Mouse (Mus musculus) midbrain, postnatal 0 days (tissue): ENCODE data around the gene Gng8. TPM values are rescaled to one million over a fixed set of nuclear protein-coding genes. Genes with fewer than 3 reads are reported as not detected.

ENCODE experiments used
- ATAC-seq: fragments of 200-750 bp; cut with Nextera tagmentation; 2 replicates; pipeline ENCODE4 v1.8.0; 2017; ENCODE audit warnings: moderate number of reproducible peaks, mild to moderate bottlenecking, moderate TSS enrichment, moderate library complexity; ENCODE audit not compliant: low FRiP score
- DNase-seq: peaks from one replicate; pipeline ENCODE4 v3.0.0-alpha.2; 2015; ENCODE audit warnings: low spot score
- H3K27ac ChIP-seq: fragments of 300-500 bp; sonication (generic); 2 replicates; pipeline ENCODE4 v1.5.1; 2014; ENCODE audit warnings: low read depth, mild to moderate bottlenecking, low read length, mixed read lengths
- H3K27me3 ChIP-seq: fragments of 300-500 bp; sonication (generic); 2 replicates; pipeline ENCODE4 v1.6.1; 2014; ENCODE audit warnings: low read length, control low read depth, mixed read lengths; ENCODE audit not compliant: insufficient read depth
- H3K36me3 ChIP-seq: fragments of 300-500 bp; sonication (generic); 2 replicates; pipeline ENCODE4 v1.6.1; 2014; ENCODE audit warnings: low read length, control low read depth, mixed read lengths; ENCODE audit not compliant: insufficient read depth
- H3K4me1 ChIP-seq: fragments of 300-500 bp; sonication (generic); 2 replicates; pipeline ENCODE4 v1.6.1; 2014; ENCODE audit warnings: mild to moderate bottlenecking, control low read depth, antibody characterized with exemption, low read length, mixed read lengths; ENCODE audit not compliant: insufficient read depth
- H3K4me2 ChIP-seq: fragments of 300-500 bp; sonication (generic); 2 replicates; pipeline ENCODE4 v1.6.1; 2014; ENCODE audit warnings: low read depth, mild to moderate bottlenecking, low read length, mixed read lengths; ENCODE audit not compliant: poor library complexity, severe bottlenecking
- H3K4me3 ChIP-seq: fragments of 300-500 bp; sonication (generic); 2 replicates; pipeline ENCODE4 v1.5.1; 2014; ENCODE audit warnings: low read depth, mild to moderate bottlenecking, low read length, moderate library complexity
- H3K9ac ChIP-seq: fragments of 300-500 bp; sonication (generic); replicated peaks from 2 replicates; pipeline ENCODE4 v1.6.1; 2014; ENCODE audit warnings: mild to moderate bottlenecking, low read length, moderate library complexity, mixed read lengths; ENCODE audit not compliant: poor library complexity, severe bottlenecking
- H3K9me3 ChIP-seq: fragments of 300-500 bp; sonication (generic); 2 replicates; pipeline ENCODE4 v1.6.1; 2016; ENCODE audit warnings: low read length, control low read depth
- CTCF ChIP-seq: IDR thresholded peaks from 2 replicates; pipeline ENCODE4 v1.5.1; 2016; ENCODE audit warnings: antibody characterized with exemption, mild to moderate bottlenecking
- WGBS: fragments of 180-500 bp; shearing (Covaris S2); extraction: QIAGEN DNeasy Blood & Tissue Kit; methylation state at CpG from one replicate; pipeline ENCODE4 v1.1.7; 2014; 5-methylcytosine and 5-hydroxymethylcytosine counted together
- polyA plus RNA-seq: library from polyadenylated mRNA; unstranded; fragments of >200 nt; fragmentation: Nextera tagmentation; extraction: Ambion mirVana; gene quantifications from 2 replicates; pipeline ENCODE4 v1.2.1, GENCODE M21; 2015
- total RNA-seq: library from RNA; depleted of rRNA; stranded (reverse); fragments of >200 nt; gene quantifications from 2 replicates; pipeline ENCODE4 v1.2.3, GENCODE M21; 2014

Gng8 gene
- total and polyA plus RNA-seq, 2 experiments from 2014 or later: 5.2 to 15.9 TPM

GRCm38 (mm10) chr7:16845820-16846167 lies 45.8 kb upstream of the Gng8 start:
- Histone ChIP-seq H3K27me3 (no peaks in the 10 kb centered on the region), H3K27ac (peak overlapping the region; percentile 26; the same call in 1 of the 2 replicates), H3K36me3 (peaks cover 10% of the 10 kb centered on the region), H3K9ac (0 out of 2 replicates have a peak overlapping the region, but pooled peaks have one; percentile 44), H3K4me2 (peak overlapping the region; percentile 18; the same call in 1 of the 2 replicates), H3K9me3 (no peaks in the 10 kb centered on the region), H3K4me3 (no peak overlapping the region), H3K4me1 (peaks cover 14% of the 10 kb centered on the region)
- ATAC-seq (no peak), DNase-seq (no peak)
- TF ChIP-seq CTCF: no peak
- 40% methylated on average over 10 of the region's 10 CpGs for WGBS

- H3K27ac ChIP-seq: no peak overlapping the region
- 93% methylated on average over 5 of the region's 5 CpGs for WGBS
- ATAC-seq (no peak), DNase-seq (no peak)
- H3K9me3 ChIP-seq: no peaks in the 10 kb centered on the region
- H3K27me3 ChIP-seq: no peaks in the 10 kb centered on the region
- no peak overlapping the region for H3K4me2 ChIP-seq
- no peak overlapping the region for H3K9ac ChIP-seq
- no peak overlapping the region for H3K4me3 ChIP-seq
- TF ChIP-seq CTCF: no peak
- peaks cover 9% of the 10 kb centered on the region; the same call in 1 of the 2 replicates for H3K36me3 ChIP-seq
- peaks cover 14% of the 10 kb centered on the region for H3K4me1 ChIP-seq
Observed at GRCm38 (mm10) chr7:16846775-16847174, 44.8 kb upstream of the Gng8 start.

GRCm38 (mm10) chr7:16847507-16847906 lies 44.1 kb upstream of the Gng8 start:
- ATAC-seq: no peak

GRCm38 (mm10) chr7:16848579-16848978 lies 43.0 kb upstream of the Gng8 start:
- H3K4me1 ChIP-seq: peaks cover 13% of the 10 kb centered on the region
- no peak overlapping the region for H3K9ac ChIP-seq
- H3K27me3 ChIP-seq: no peaks in the 10 kb centered on the region
- ATAC-seq (no peak), DNase-seq (peak; percentile 71)
- H3K27ac ChIP-seq: no peak overlapping the region
- 18% methylated on average over 17 of the region's 17 CpGs for WGBS
- no peaks in the 10 kb centered on the region for H3K9me3 ChIP-seq
- H3K36me3 ChIP-seq: peaks cover 12% of the 10 kb centered on the region
- peak; percentile 68 for TF ChIP-seq CTCF
- no peak overlapping the region for H3K4me2 ChIP-seq
- H3K4me3 ChIP-seq: no peak overlapping the region

More at GRCm38 (mm10) chr7:16847507-16847906, 44.1 kb upstream of the Gng8 start:
- H3K4me2 ChIP-seq: no peak overlapping the region
- H3K9me3 ChIP-seq: no peaks in the 10 kb centered on the region
- no peak overlapping the region for H3K4me3 ChIP-seq
- WGBS: 88% methylated on average over 19 of the region's 19 CpGs
- peaks cover 14% of the 10 kb centered on the region for H3K4me1 ChIP-seq
- no peak overlapping the region for H3K9ac ChIP-seq
- DNase-seq: no peak
- H3K36me3 ChIP-seq: peaks cover 12% of the 10 kb centered on the region; the same call in 1 of the 2 replicates
- no peak overlapping the region for H3K27ac ChIP-seq
- TF ChIP-seq CTCF: no peak
- H3K27me3 ChIP-seq: no peaks in the 10 kb centered on the region

GRCm38 (mm10) chr7:16851636-16852035 lies 40.0 kb upstream of the Gng8 start:
- no peak overlapping the region for H3K27ac ChIP-seq
- no peak overlapping the region for H3K9ac ChIP-seq
- no peak for TF ChIP-seq CTCF
- H3K4me2 ChIP-seq: no peak overlapping the region
- no peak overlapping the region for H3K4me3 ChIP-seq
- H3K36me3 ChIP-seq: peaks cover 39% of the 10 kb centered on the region
- WGBS: 97% methylated on average over 4 of the region's 4 CpGs
- no peaks in the 10 kb centered on the region for H3K27me3 ChIP-seq
- H3K9me3 ChIP-seq: no peaks in the 10 kb centered on the region
- DNase-seq (no peak), ATAC-seq (no peak)
- H3K4me1 ChIP-seq: no peaks in the 10 kb centered on the region

GRCm38 (mm10) chr7:16853302-16853831 lies 38.2 kb upstream of the Gng8 start:
- TF ChIP-seq CTCF: no peak
- 91% methylated on average over 14 of the region's 14 CpGs for WGBS
- DNase-seq (no peak), ATAC-seq (no peak)
- H3K27me3 ChIP-seq: no peaks in the 10 kb centered on the region
- peaks cover 49% of the 10 kb centered on the region for H3K36me3 ChIP-seq
- no peaks in the 10 kb centered on the region for H3K4me1 ChIP-seq
- H3K9me3 ChIP-seq: no peaks in the 10 kb centered on the region
- H3K9ac ChIP-seq: no peak overlapping the region
- H3K27ac ChIP-seq: no peak overlapping the region
- H3K4me3 ChIP-seq: no peak overlapping the region
- no peak overlapping the region for H3K4me2 ChIP-seq
